Mouse (Mus musculus) olfactory bulb, adult 2 months (tissue): ENCODE measurements around the gene Galnt6.

Source experiments
- CTCF ChIP-seq: fragments of 200-500 bp; IDR thresholded peaks from 2 replicates; pipeline ENCODE4 v1.5.1; 2012; ENCODE audit warnings: low read depth, mild to moderate bottlenecking, low read length, moderate library complexity; ENCODE audit not compliant: insufficient read depth
- POLR2A ChIP-seq: fragments of 200-500 bp; IDR thresholded peaks from 2 replicates; pipeline ENCODE4 v1.6.1; 2012; ENCODE audit warnings: mild to moderate bottlenecking, low read depth, low read length, moderate library complexity; ENCODE audit not compliant: insufficient read depth

- TF ChIP-seq POLR2A (no peak), CTCF (no peak)
Measured at GRCm38 (mm10) chr15:100706226-100706625, 22.9 kb downstream of the Galnt6 start.
